Mouse (Mus musculus): ENCODE data around the gene Foxp1.

DNA sequence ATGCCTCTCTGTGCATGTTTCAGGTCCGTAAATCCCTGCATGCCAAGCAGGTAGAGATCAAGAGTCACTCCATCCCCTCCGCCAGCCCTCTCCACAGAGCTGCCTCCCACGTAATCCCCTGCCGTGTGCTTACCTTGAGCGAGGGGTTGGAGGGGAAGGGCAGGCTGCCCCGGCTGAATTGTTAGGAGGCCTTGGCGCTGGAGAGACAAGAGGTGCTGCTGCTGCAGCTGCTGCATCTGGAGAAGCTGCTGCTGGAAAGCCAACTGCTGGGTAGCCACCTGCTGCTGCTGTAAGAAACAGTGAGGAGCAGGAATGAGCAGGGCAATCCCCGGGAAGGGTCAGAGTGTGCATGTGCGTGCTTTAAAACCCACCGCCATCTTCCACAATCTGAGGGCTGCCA lies 512.8 kb downstream of the Foxp1 start:
- TF ChIP-seq EP300 (IDR thresholded peaks at IDR 0.05; ENCODE audit: low read depth) (no peak), CTCF (IDR thresholded peaks at IDR 0.05; ENCODE audit: low read depth) (no peak)
